Mouse (Mus musculus): ENCODE data around the gene Rinl. TPM values are rescaled to one million over a fixed set of nuclear protein-coding genes. Genes with fewer than 3 reads are reported as not detected.

Gene Rinl
- polyA plus RNA-seq, 1 experiment from 2014 or later, result 7.0 TPM

DNA sequence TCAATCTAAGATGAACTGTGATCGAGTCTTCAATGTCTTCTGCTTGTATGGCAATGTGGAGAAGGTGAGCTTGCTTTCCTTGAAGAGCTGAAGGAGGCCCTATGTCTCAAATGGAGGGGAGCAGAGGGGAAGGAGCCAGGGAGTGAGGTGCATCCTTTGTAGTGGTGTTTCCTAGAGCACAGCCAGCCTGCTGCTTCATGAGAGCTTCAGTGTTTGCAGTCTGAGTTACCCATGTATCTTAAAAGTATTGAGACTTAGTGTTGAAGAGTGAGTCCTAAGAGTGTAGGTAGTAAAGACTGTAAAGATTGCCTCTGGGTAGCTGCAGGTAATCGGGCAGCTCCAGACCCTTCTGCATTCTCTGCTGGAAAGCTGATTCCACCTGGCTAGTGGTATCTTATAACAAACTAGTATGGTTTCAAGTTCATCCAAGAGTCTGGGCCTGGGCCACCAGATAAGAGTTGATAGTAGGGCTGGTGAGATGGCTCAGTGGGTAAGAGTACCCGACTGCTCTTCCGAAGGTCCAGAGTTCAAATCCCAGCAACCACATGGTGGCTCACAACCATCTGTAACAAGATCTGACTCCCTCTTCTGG, 30.2 kb downstream of the Rinl start:
- H3K9me3 ChIP-seq (ENCODE audit: low read length), result no peaks in the 10 kb centered on the region
- WGBS, result 80% methylated on average over 4 of the region's 4 CpGs
- H3K36me3 ChIP-seq (ENCODE audit: insufficient read depth, low read length), result peaks cover 86% of the 10 kb centered on the region
- H3K4me3 ChIP-seq (ENCODE audit: low read length), result no peak overlapping the region
- H3K4me2 ChIP-seq (replicated peaks; ENCODE audit: low read depth, low read length), result no peak overlapping the region
- peaks cover 45% of the 10 kb centered on the region for H3K4me1 ChIP-seq (ENCODE audit: insufficient read depth, low read length)
- no peak overlapping the region for H3K27ac ChIP-seq (ENCODE audit: low read length)
- no peaks in the 10 kb centered on the region for H3K27me3 ChIP-seq (ENCODE audit: insufficient read depth, low read length)
- no peak overlapping the region for H3K9ac ChIP-seq (replicated peaks; ENCODE audit: low read length)
- ATAC-seq (ENCODE audit: low FRiP score, low TSS enrichment), result no peak

- H3K4me1 ChIP-seq (ENCODE audit: insufficient read depth, low read length), result peaks cover 45% of the 10 kb centered on the region
- 92% methylated on average over 4 of the region's 4 CpGs for WGBS
- no peaks in the 10 kb centered on the region for H3K9me3 ChIP-seq (ENCODE audit: low read length)
- no peak for ATAC-seq (ENCODE audit: low FRiP score, low TSS enrichment)
- peaks cover 80% of the 10 kb centered on the region for H3K36me3 ChIP-seq (ENCODE audit: insufficient read depth, low read length)
- no peak overlapping the region for H3K4me2 ChIP-seq (replicated peaks; ENCODE audit: low read depth, low read length)
- no peak overlapping the region for H3K9ac ChIP-seq (replicated peaks; ENCODE audit: low read length)
- H3K4me3 ChIP-seq (ENCODE audit: low read length), result no peak overlapping the region
- H3K27ac ChIP-seq (ENCODE audit: low read length), result no peak overlapping the region
- H3K27me3 ChIP-seq (ENCODE audit: insufficient read depth, low read length), result no peaks in the 10 kb centered on the region
These were observed 30.8 kb downstream of the Rinl start for GRCm38 (mm10) chr7:28819571-28819970.

- ATAC-seq (ENCODE audit: low FRiP score, low TSS enrichment), result no peak
- Histone ChIP-seq H3K9me3 (ENCODE audit: low read length) (no peaks in the 10 kb centered on the region), H3K4me3 (ENCODE audit: low read length) (no peak overlapping the region), H3K4me1 (ENCODE audit: insufficient read depth, low read length) (peaks cover 40% of the 10 kb centered on the region), H3K4me2 (replicated peaks; ENCODE audit: low read depth, low read length) (no peak overlapping the region), H3K27me3 (ENCODE audit: insufficient read depth, low read length) (no peaks in the 10 kb centered on the region), H3K9ac (replicated peaks; ENCODE audit: low read length) (no peak overlapping the region; the same call in 1 of the 2 replicates), H3K36me3 (ENCODE audit: insufficient read depth, low read length) (peaks cover 69% of the 10 kb centered on the region), H3K27ac (ENCODE audit: low read length) (peak overlapping the region; percentile 12; the same call in 1 of the 2 replicates)
- WGBS, result 68% methylated on average over 12 of the region's 12 CpGs
These were observed 31.8 kb downstream of the Rinl start for GRCm38 (mm10) chr7:28820358-28821260.

- peaks cover 62% of the 10 kb centered on the region for H3K36me3 ChIP-seq (ENCODE audit: insufficient read depth, low read length)
- H3K4me3 ChIP-seq (ENCODE audit: low read length), result no peak overlapping the region
- ATAC-seq (ENCODE audit: low FRiP score, low TSS enrichment), result no peak
- H3K9ac ChIP-seq (replicated peaks; ENCODE audit: low read length), result no peak overlapping the region; the same call in 1 of the 2 replicates
- no peaks in the 10 kb centered on the region for H3K27me3 ChIP-seq (ENCODE audit: insufficient read depth, low read length)
- H3K4me2 ChIP-seq (replicated peaks; ENCODE audit: low read depth, low read length), result no peak overlapping the region
- peak overlapping the region; percentile 12; the same call in 1 of the 2 replicates for H3K27ac ChIP-seq (ENCODE audit: low read length)
- H3K4me1 ChIP-seq (ENCODE audit: insufficient read depth, low read length), result peaks cover 33% of the 10 kb centered on the region
- H3K9me3 ChIP-seq (ENCODE audit: low read length), result no peaks in the 10 kb centered on the region
- 69% methylated on average over 10 of the region's 10 CpGs for WGBS
These were observed 32.6 kb downstream of the Rinl start for GRCm38 (mm10) chr7:28821261-28821831.

DNA sequence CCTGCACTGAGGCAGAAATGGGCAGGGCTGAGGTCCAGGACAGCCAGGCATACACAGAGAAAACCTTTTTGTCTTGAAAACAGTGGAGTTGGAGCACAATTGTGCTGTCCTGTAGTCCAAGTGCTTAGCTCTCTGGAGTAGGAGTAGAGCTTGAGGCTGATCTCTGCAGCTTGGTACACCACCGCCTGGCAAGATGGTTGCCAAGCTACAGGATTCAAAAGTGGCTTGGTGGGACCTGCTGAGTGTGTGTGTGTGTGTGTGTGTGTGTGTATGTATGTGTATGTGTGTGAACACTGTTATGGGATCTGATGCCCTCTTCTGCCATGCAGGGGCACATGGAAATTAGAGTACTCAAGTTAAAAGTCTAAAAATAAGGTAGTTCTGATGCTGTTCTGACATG, 33.8 kb downstream of the Rinl start:
- peaks cover 50% of the 10 kb centered on the region for H3K36me3 ChIP-seq (ENCODE audit: insufficient read depth, low read length)

GRCm38 (mm10) chr7:28822993-28823903, 34.5 kb downstream of the Rinl start:
- H3K9me3 ChIP-seq (ENCODE audit: low read length), result no peaks in the 10 kb centered on the region
- WGBS, result 53% methylated on average over 10 of the region's 10 CpGs
- H3K4me1 ChIP-seq (ENCODE audit: insufficient read depth, low read length), result peaks cover 20% of the 10 kb centered on the region
- H3K36me3 ChIP-seq (ENCODE audit: insufficient read depth, low read length), result peaks cover 43% of the 10 kb centered on the region
- no peak overlapping the region for H3K4me3 ChIP-seq (ENCODE audit: low read length)
- no peak for ATAC-seq (ENCODE audit: low FRiP score, low TSS enrichment)
- H3K9ac ChIP-seq (replicated peaks; ENCODE audit: low read length), result no peak overlapping the region
- H3K27ac ChIP-seq (ENCODE audit: low read length), result 0 out of 2 replicates have a peak overlapping the region, but pooled peaks have one; percentile 95
- no peak overlapping the region for H3K4me2 ChIP-seq (replicated peaks; ENCODE audit: low read depth, low read length)
- H3K27me3 ChIP-seq (ENCODE audit: insufficient read depth, low read length), result no peaks in the 10 kb centered on the region

More for the DNA sequence above, 33.8 kb downstream of the Rinl start:
- H3K27me3 ChIP-seq (ENCODE audit: insufficient read depth, low read length), result no peaks in the 10 kb centered on the region
- H3K4me2 ChIP-seq (replicated peaks; ENCODE audit: low read depth, low read length), result no peak overlapping the region
- 76% methylated on average over 1 of the region's 1 CpGs for WGBS
- peaks cover 25% of the 10 kb centered on the region for H3K4me1 ChIP-seq (ENCODE audit: insufficient read depth, low read length)
- ATAC-seq (ENCODE audit: low FRiP score, low TSS enrichment), result no peak
- no peaks in the 10 kb centered on the region for H3K9me3 ChIP-seq (ENCODE audit: low read length)
- no peak overlapping the region for H3K27ac ChIP-seq (ENCODE audit: low read length)
- no peak overlapping the region for H3K4me3 ChIP-seq (ENCODE audit: low read length)
- no peak overlapping the region for H3K9ac ChIP-seq (replicated peaks; ENCODE audit: low read length)

DNA sequence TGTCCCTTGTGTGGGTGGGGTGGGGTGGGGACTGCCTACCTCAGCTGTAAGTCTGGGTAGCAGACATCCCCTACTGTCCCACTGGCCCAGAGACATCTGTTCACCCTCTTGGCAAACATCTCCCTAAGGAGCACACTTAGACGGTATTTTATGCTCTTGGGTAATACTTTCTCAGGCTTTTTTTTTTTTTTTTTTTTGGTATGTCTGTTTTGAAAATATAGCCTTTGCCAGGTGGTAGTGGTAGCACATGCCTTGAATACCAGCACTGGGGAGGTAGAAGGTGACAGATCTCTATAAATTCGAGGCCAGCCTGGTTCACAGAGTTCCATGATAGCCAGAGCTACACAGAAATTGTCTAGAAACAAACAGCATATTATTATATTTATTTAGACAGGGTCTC, 35.2 kb downstream of the Rinl start:
- H3K36me3 ChIP-seq (ENCODE audit: insufficient read depth, low read length), result peaks cover 36% of the 10 kb centered on the region
- no peaks in the 10 kb centered on the region for H3K27me3 ChIP-seq (ENCODE audit: insufficient read depth, low read length)
- H3K4me1 ChIP-seq (ENCODE audit: insufficient read depth, low read length), result peaks cover 19% of the 10 kb centered on the region
- H3K4me3 ChIP-seq (ENCODE audit: low read length), result no peak overlapping the region
- H3K27ac ChIP-seq (ENCODE audit: low read length), result peak overlapping the region; percentile 95; the same call in 1 of the 2 replicates
- no peak for ATAC-seq (ENCODE audit: low FRiP score, low TSS enrichment)
- H3K9me3 ChIP-seq (ENCODE audit: low read length), result no peaks in the 10 kb centered on the region
- H3K4me2 ChIP-seq (replicated peaks; ENCODE audit: low read depth, low read length), result no peak overlapping the region
- H3K9ac ChIP-seq (replicated peaks; ENCODE audit: low read length), result no peak overlapping the region
- WGBS, result 43% methylated on average over 2 of the region's 2 CpGs

- peak within 1 kb of the TSS; percentile 60 for H3K4me3 ChIP-seq (ENCODE audit: low read length)
- 2% methylated on average over 33 of the region's 33 CpGs for WGBS
- H3K36me3 ChIP-seq (ENCODE audit: insufficient read depth, low read length), result peaks cover 30% of the 10 kb centered on the region
- peak within 1 kb of the TSS; percentile 62 for H3K4me2 ChIP-seq (replicated peaks; ENCODE audit: low read depth, low read length)
- H3K27me3 ChIP-seq (ENCODE audit: insufficient read depth, low read length), result no peaks in the 10 kb centered on the region
- peak; percentile 86 for ATAC-seq (ENCODE audit: low FRiP score, low TSS enrichment)
- peak within 1 kb of the TSS; percentile 78 for H3K9ac ChIP-seq (replicated peaks; ENCODE audit: low read length)
- no peaks in the 10 kb centered on the region for H3K9me3 ChIP-seq (ENCODE audit: low read length)
- H3K4me1 ChIP-seq (ENCODE audit: insufficient read depth, low read length), result peaks cover 13% of the 10 kb centered on the region
- peak within 1 kb of the TSS; percentile 95 for H3K27ac ChIP-seq (ENCODE audit: low read length)
These were observed 36.3 kb downstream of the Rinl start, which contains the start of gene Ech1 for GRCm38 (mm10) chr7:28824941-28825685. TSS of gene Ech1 (plus strand) at chr7:28825217.

All from kidney, embryonic 16.5 days (tissue).